Mouse (Mus musculus) midbrain, embryonic 14.5 days (tissue): ENCODE data around the gene Nudt15. TPM values are rescaled to one million over a fixed set of nuclear protein-coding genes. Genes with fewer than 3 reads are reported as not detected.

ENCODE experiments used
- ATAC-seq: fragments of 200-750 bp; cut with Nextera tagmentation; 2 replicates; pipeline ENCODE4 v1.8.0; 2017; ENCODE audit warnings: moderate number of reproducible peaks, moderate library complexity; ENCODE audit not compliant: low FRiP score, low TSS enrichment
- DNase-seq: peaks from one replicate; pipeline ENCODE4 v3.0.0-alpha.2; 2015
- H3K27ac ChIP-seq: fragments of 300-500 bp; sonication (generic); replicated peaks from 2 replicates; pipeline ENCODE4 v1.5.1; 2014; ENCODE audit warnings: mild to moderate bottlenecking, low read depth, low read length, moderate library complexity
- H3K27me3 ChIP-seq: fragments of 300-500 bp; sonication (generic); 2 replicates; pipeline ENCODE4 v1.6.1; 2014; ENCODE audit warnings: low read length, control low read depth, mixed read lengths; ENCODE audit not compliant: control insufficient read depth, insufficient read depth
- H3K36me3 ChIP-seq: fragments of 300-500 bp; sonication (generic); 2 replicates; pipeline ENCODE4 v1.6.1; 2014; ENCODE audit warnings: low read length, control low read depth; ENCODE audit not compliant: control insufficient read depth, insufficient read depth
- H3K4me1 ChIP-seq: fragments of 300-500 bp; sonication (generic); 2 replicates; pipeline ENCODE4 v1.6.1; 2014; ENCODE audit warnings: mild to moderate bottlenecking, antibody characterized with exemption, low read length, control low read depth; ENCODE audit not compliant: control insufficient read depth, insufficient read depth
- H3K4me2 ChIP-seq: fragments of 300-500 bp; sonication (generic); 2 replicates; pipeline ENCODE4 v1.6.1; 2014; ENCODE audit warnings: mild to moderate bottlenecking, low read length, moderate library complexity
- H3K4me3 ChIP-seq: fragments of 300-500 bp; sonication (generic); replicated peaks from 2 replicates; pipeline ENCODE4 v1.5.1; 2014; ENCODE audit warnings: low read depth, low read length
- H3K9ac ChIP-seq: fragments of 300-500 bp; sonication (generic); replicated peaks from 2 replicates; pipeline ENCODE4 v1.6.1; 2014; ENCODE audit warnings: mild to moderate bottlenecking, low read length, moderate library complexity
- H3K9me3 ChIP-seq: fragments of 300-500 bp; sonication (generic); 2 replicates; pipeline ENCODE4 v1.6.1; 2016; ENCODE audit warnings: low read length, control low read depth, mixed read lengths; ENCODE audit not compliant: control insufficient read depth
- WGBS: fragments of 180-500 bp; shearing (Covaris S2); extraction: QIAGEN DNeasy Blood & Tissue Kit; methylation state at CpG from one replicate; pipeline ENCODE4 v1.1.7; 2014; 5-methylcytosine and 5-hydroxymethylcytosine counted together
- polyA plus RNA-seq: library from polyadenylated mRNA; unstranded; fragments of >200 nt; fragmentation: Nextera tagmentation; extraction: Ambion mirVana; gene quantifications from 2 replicates; pipeline ENCODE4 v1.2.1, GENCODE M21; 2014

The Nudt15 gene
- polyA plus RNA-seq, 1 experiment from 2014 or later, result 10.8 TPM

GRCm38 (mm10) chr14:73503237-73503933, 44.7 kb downstream of the Nudt15 start:
- 65% methylated on average over 13 of the region's 13 CpGs for WGBS
- peak; percentile 61; the same call in 1 of the 2 replicates for ATAC-seq
- no peaks in the 10 kb centered on the region for H3K4me1 ChIP-seq
- H3K9me3 ChIP-seq, result no peaks in the 10 kb centered on the region
- no peak overlapping the region for H3K9ac ChIP-seq
- no peaks in the 10 kb centered on the region for H3K36me3 ChIP-seq
- no peak for DNase-seq
- H3K4me3 ChIP-seq, result no peak overlapping the region
- peak overlapping the region; percentile 70 for H3K27ac ChIP-seq
- H3K4me2 ChIP-seq, result no peak overlapping the region
- H3K27me3 ChIP-seq, result no peaks in the 10 kb centered on the region

- no peaks in the 10 kb centered on the region for H3K27me3 ChIP-seq
- H3K4me1 ChIP-seq, result no peaks in the 10 kb centered on the region
- no peaks in the 10 kb centered on the region for H3K36me3 ChIP-seq
- H3K9me3 ChIP-seq, result no peaks in the 10 kb centered on the region
- H3K4me3 ChIP-seq, result no peak overlapping the region
- ATAC-seq, result peak; percentile 61; the same call in 1 of the 2 replicates
- peak; percentile 74 for DNase-seq
- no peak overlapping the region for H3K9ac ChIP-seq
- peak overlapping the region; percentile 70 for H3K27ac ChIP-seq
- no peak overlapping the region for H3K4me2 ChIP-seq
- 51% methylated on average over 7 of the region's 7 CpGs for WGBS
These were observed 45.4 kb downstream of the Nudt15 start for GRCm38 (mm10) chr14:73502591-73503184.

- ATAC-seq, result no peak
These were observed 46.3 kb downstream of the Nudt15 start for GRCm38 (mm10) chr14:73501721-73502120.

GRCm38 (mm10) chr14:73501283-73501682, 46.8 kb downstream of the Nudt15 start:
- H3K4me3 ChIP-seq, result no peak overlapping the region
- no peak overlapping the region for H3K9ac ChIP-seq
- no peaks in the 10 kb centered on the region for H3K9me3 ChIP-seq
- WGBS, result 93% methylated on average over 9 of the region's 9 CpGs
- ATAC-seq (no peak), DNase-seq (no peak)
- H3K4me2 ChIP-seq, result no peak overlapping the region
- no peak overlapping the region for H3K27ac ChIP-seq
- H3K4me1 ChIP-seq, result no peaks in the 10 kb centered on the region
- no peaks in the 10 kb centered on the region for H3K36me3 ChIP-seq
- H3K27me3 ChIP-seq, result no peaks in the 10 kb centered on the region

More at GRCm38 (mm10) chr14:73501721-73502120, 46.3 kb downstream of the Nudt15 start:
- no peak for DNase-seq
- no peak overlapping the region for H3K4me2 ChIP-seq
- 76% methylated on average over 6 of the region's 6 CpGs for WGBS
- H3K27ac ChIP-seq, result peak overlapping the region; percentile 6; the same call in 1 of the 2 replicates
- no peaks in the 10 kb centered on the region for H3K27me3 ChIP-seq
- no peaks in the 10 kb centered on the region for H3K36me3 ChIP-seq
- H3K4me3 ChIP-seq, result no peak overlapping the region
- H3K4me1 ChIP-seq, result no peaks in the 10 kb centered on the region
- no peak overlapping the region for H3K9ac ChIP-seq
- no peaks in the 10 kb centered on the region for H3K9me3 ChIP-seq

DNA sequence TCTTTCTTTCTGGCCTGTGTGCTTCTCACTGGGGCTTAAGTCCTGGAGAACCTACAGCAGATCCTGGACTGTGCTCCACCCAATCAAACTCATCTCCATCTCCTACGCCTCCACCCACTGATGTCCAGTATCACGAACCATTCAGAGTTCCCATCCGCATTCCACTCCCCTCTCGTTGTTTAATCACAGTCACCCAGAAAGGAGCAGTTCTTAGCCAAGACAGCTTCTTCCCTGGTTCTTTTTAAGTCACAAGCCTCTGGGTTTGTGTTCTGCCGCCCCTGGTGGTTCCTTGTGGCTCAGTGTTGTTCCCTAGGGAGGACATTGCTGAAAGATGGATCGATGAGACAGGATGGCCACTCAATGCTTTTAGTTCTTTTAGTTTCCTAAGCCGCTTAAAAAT, 52.3 kb downstream of the Nudt15 start:
- Histone ChIP-seq H3K9me3 (no peaks in the 10 kb centered on the region), H3K36me3 (no peaks in the 10 kb centered on the region)
- ATAC-seq, result no peak

DNA sequence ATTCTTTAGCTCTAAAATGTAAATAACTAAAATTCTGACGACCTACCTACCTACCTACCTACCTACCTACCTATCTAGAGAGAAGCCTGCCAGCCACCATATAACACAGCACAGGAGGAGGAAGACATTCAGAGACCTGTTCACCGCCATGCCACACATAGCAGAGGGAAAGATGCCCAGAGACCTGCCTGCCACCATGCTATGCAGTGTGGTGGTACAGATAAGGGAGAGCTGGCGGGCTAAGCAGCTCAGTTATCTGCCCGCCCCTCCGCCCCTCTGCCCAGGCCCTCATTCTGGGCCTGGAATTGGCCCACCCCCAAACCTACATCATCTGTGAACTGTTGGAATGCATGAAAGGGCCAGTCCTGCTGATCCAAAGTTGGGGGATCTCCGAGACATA, 53.9 kb downstream of the Nudt15 start:
- no peak overlapping the region for H3K4me2 ChIP-seq
- H3K4me3 ChIP-seq, result no peak overlapping the region
- H3K27me3 ChIP-seq, result no peaks in the 10 kb centered on the region
- no peaks in the 10 kb centered on the region for H3K9me3 ChIP-seq
- H3K4me1 ChIP-seq, result no peaks in the 10 kb centered on the region
- H3K27ac ChIP-seq, result no peak overlapping the region
- H3K36me3 ChIP-seq, result no peaks in the 10 kb centered on the region
- no peak overlapping the region for H3K9ac ChIP-seq
- DNase-seq (no peak), ATAC-seq (no peak)
- WGBS, result 74% methylated on average over 6 of the region's 6 CpGs

More for the DNA sequence above, 52.3 kb downstream of the Nudt15 start:
- no peak for DNase-seq
- WGBS, result 79% methylated on average over 7 of the region's 7 CpGs
- Histone ChIP-seq H3K27ac (no peak overlapping the region), H3K4me1 (no peaks in the 10 kb centered on the region), H3K9ac (no peak overlapping the region), H3K4me3 (no peak overlapping the region), H3K4me2 (no peak overlapping the region), H3K27me3 (no peaks in the 10 kb centered on the region)

GRCm38 (mm10) chr14:73493356-73493755, 54.7 kb downstream of the Nudt15 start:
- no peaks in the 10 kb centered on the region for H3K36me3 ChIP-seq
- no peaks in the 10 kb centered on the region for H3K27me3 ChIP-seq
- H3K9me3 ChIP-seq, result no peaks in the 10 kb centered on the region
- no peak overlapping the region for H3K4me2 ChIP-seq
- H3K27ac ChIP-seq, result no peak overlapping the region
- 95% methylated on average over 6 of the region's 6 CpGs for WGBS
- ATAC-seq, result no peak
- DNase-seq, result no peak
- H3K4me1 ChIP-seq, result no peaks in the 10 kb centered on the region
- H3K4me3 ChIP-seq, result no peak overlapping the region
- H3K9ac ChIP-seq, result no peak overlapping the region

- ATAC-seq, result no peak
- no peak overlapping the region for H3K4me2 ChIP-seq
- no peaks in the 10 kb centered on the region for H3K4me1 ChIP-seq
- H3K36me3 ChIP-seq, result no peaks in the 10 kb centered on the region
- H3K9ac ChIP-seq, result no peak overlapping the region
- H3K9me3 ChIP-seq, result no peaks in the 10 kb centered on the region
- H3K27ac ChIP-seq, result no peak overlapping the region
- H3K27me3 ChIP-seq, result no peaks in the 10 kb centered on the region
- DNase-seq, result no peak
- 85% methylated on average over 5 of the region's 5 CpGs for WGBS
- H3K4me3 ChIP-seq, result no peak overlapping the region
These were observed 61.4 kb downstream of the Nudt15 start for GRCm38 (mm10) chr14:73486641-73487040.
